ENCODE assay signal across 8 mouse cellular contexts in the genomic region with DNA sequence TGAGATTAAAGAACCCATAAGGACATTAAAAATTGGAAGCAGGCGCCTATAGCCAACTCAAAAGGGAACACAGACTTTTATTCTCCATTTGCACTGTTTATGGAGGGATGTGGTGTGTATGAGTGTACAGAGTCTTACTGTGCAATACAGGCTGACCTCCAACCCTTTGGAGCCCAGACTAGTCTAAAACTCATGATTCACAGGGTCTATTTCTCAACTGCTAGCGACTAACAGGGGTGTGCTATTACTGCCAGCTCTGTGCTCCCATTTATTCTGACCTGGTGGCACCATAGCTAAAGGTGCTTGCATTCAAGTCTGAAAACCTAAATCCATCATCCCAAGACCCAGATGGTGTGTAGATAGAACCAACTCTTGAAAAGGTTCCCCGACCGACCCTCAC. TPM values are rescaled to one million over a fixed set of nuclear protein-coding genes. Genes with fewer than 3 reads are reported as not detected.
A peak's percentile ranks its signal among the peaks of the same experiment; 100 is the strongest.
DNase-seq lines count a peak whose midpoint lies in the region; ATAC-seq and TF ChIP-seq lines count a peak whose summit lies in the region.

No protein-coding gene starts in this region.

- peak overlapping the region; percentile 99 for H3K27ac ChIP-seq in kidney, embryonic 15.5 days
- peak overlapping the region; percentile 8; the same call in 1 of the 2 replicates for H3K27ac ChIP-seq in bone marrow macrophage, adult 2 months (ENCODE audit: insufficient read depth, low read depth, low read length)
- H3K27ac ChIP-seq in heart, embryonic 14.5 days (replicated peaks in 1 of 2; ENCODE audit: control insufficient read depth in 1 of 2, insufficient read depth in 1 of 2, low read depth in 2 of 2, low read length in 2 of 2): peak overlapping the region; percentile 8 to 93; a peak in 2 of 4 replicates
- H3K27ac ChIP-seq in macrophage: peak overlapping the region; percentile 62

- H3K27me3 ChIP-seq in kidney, embryonic 15.5 days: no peaks in the 10 kb centered on the region
- H3K27me3 ChIP-seq in heart, embryonic 14.5 days (ENCODE audit: control insufficient read depth, insufficient read depth, low read length): no peaks in the 10 kb centered on the region

- no peak for TF ChIP-seq POLR2A in bone marrow macrophage, adult 2 months (IDR thresholded peaks at IDR 0.05; ENCODE audit: borderline replicate concordance, low read depth, low read length)

- H3K4me3 ChIP-seq in kidney, embryonic 15.5 days (replicated peaks): peak overlapping the region; percentile 86
- H3K4me3 ChIP-seq in bone marrow macrophage, adult 2 months (ENCODE audit: insufficient read depth, low read length): peak overlapping the region; percentile 69
- H3K4me3 ChIP-seq in heart, embryonic 14.5 days (ENCODE audit: control insufficient read depth in 1 of 2, insufficient read depth in 1 of 2, low read depth in 1 of 2, low read length in 2 of 2): peak overlapping the region; percentile 65 to 76
- H3K4me3 ChIP-seq in macrophage (ENCODE audit: inconsistent target): peak overlapping the region; percentile 20; the same call in 1 of the 2 replicates

- intact Hi-C loops in gastrocnemius, postnatal 36 days (cut with DNase I): no loop called here

- ATAC-seq in kidney, embryonic 15.5 days (replicated peaks; ENCODE audit: low FRiP score): no peak
- no peak for ATAC-seq in heart, embryonic 14.5 days (ENCODE audit: insufficient number of reproducible peaks, insufficient read depth, low FRiP score, low read depth)

- peaks cover 28% of the 10 kb centered on the region for H3K79me2 ChIP-seq in macrophage (ENCODE audit: inconsistent target)

- TF ChIP-seq CTCF in bone marrow macrophage, adult 2 months (IDR thresholded peaks at IDR 0.05; ENCODE audit: low read depth, low read length): no peak

- H3K4me1 ChIP-seq in kidney, embryonic 15.5 days: peaks cover 5% of the 10 kb centered on the region
- H3K4me1 ChIP-seq in bone marrow macrophage, adult 2 months (ENCODE audit: control insufficient read depth, insufficient read depth, low read length): peaks cover 13% of the 10 kb centered on the region
- 0 out of 4 replicates have a peak, but pooled peaks cover 0 to 6% of the 10 kb centered on the region in 2 experiments for H3K4me1 ChIP-seq in heart, embryonic 14.5 days (ENCODE audit: control insufficient read depth in 2 of 2, insufficient read depth in 2 of 2, low read length in 2 of 2)

- H3K9ac ChIP-seq in kidney, embryonic 15.5 days: peak overlapping the region; percentile 17; the same call in 1 of the 2 replicates
- H3K9ac ChIP-seq in heart, embryonic 14.5 days (ENCODE audit: low read length): peak overlapping the region; percentile 97

- whole genome bisulfite sequencing in kidney, embryonic 15.5 days: 63% methylated on average over 4 of the region's 4 CpGs
- 73% methylated on average over 4 of the region's 4 CpGs for WGBS in heart, embryonic 14.5 days
- WGBS in macrophage (ENCODE audit: missing documents): 87% methylated on average over 3 of the region's 4 CpGs

- H3K9me3 ChIP-seq in kidney, embryonic 15.5 days (replicated peaks): no peaks in the 10 kb centered on the region
- H3K9me3 ChIP-seq in heart, embryonic 14.5 days (ENCODE audit: control insufficient read depth, low read length): no peaks in the 10 kb centered on the region

- H3K4me2 ChIP-seq in kidney, embryonic 15.5 days: peak overlapping the region; percentile 90
- peak overlapping the region; percentile 85 for H3K4me2 ChIP-seq in heart, embryonic 14.5 days (ENCODE audit: low read length)

- DNase-seq in kidney, adult 11 months: no peak
- no peak for DNase-seq in gastrocnemius, postnatal 36 days
- no peak for DNase-seq in gastrocnemius, postnatal 25 days
- no peak for DNase-seq in spleen, adult 18-20 months

- H3K36me3 ChIP-seq in kidney, embryonic 15.5 days: no peaks in the 10 kb centered on the region
- no peaks in the 10 kb centered on the region for H3K36me3 ChIP-seq in heart, embryonic 14.5 days (ENCODE audit: control insufficient read depth, insufficient read depth, low read length)
- H3K36me3 ChIP-seq in macrophage (ENCODE audit: inconsistent target): no peaks in the 10 kb centered on the region

RNA-seq across cellular contexts. Expression of a gene that starts 2.9 kb away (rescaled TPM):
- 102 and 104 TPM in 2 replicates for polyA plus RNA-seq in kidney, embryonic 15.5 days (2015; fragmentation: Nextera tagmentation; extraction: Ambion mirVana)
- 332 and 341 TPM in 2 replicates for polyA plus RNA-seq in bone marrow macrophage, adult 2 months (2012; ENCODE audit: insufficient read depth, insufficient read length, missing spikeins)
- polyA plus RNA-seq in heart, embryonic 14.5 days (2014; fragmentation: Nextera tagmentation; extraction: Ambion mirVana): 92.2 and 96.5 TPM in 2 replicates
- total RNA-seq in macrophage (2018; cell fraction: chromatin; rRNA removed): 100 to 1,000 TPM in 25 of 26 experiments, 10 to 100 TPM in 1; 69.7 to 324 (median 222) TPM
- 100 to 1,000 TPM; 217 to 702 (median 423) TPM for total RNA-seq in macrophage (2018; cell fraction: cytosol; rRNA removed)
- total RNA-seq in macrophage (2018; cell fraction: nucleus; rRNA removed): 100 to 1,000 TPM; 328 to 909 (median 702) TPM
- 148 to 286 TPM (median 166 TPM) in 3 replicates for polyA plus RNA-seq in macrophage (2018)
- total RNA-seq in gastrocnemius, postnatal 36 days (2021): 10 to 100 TPM; 23.9 to 25.0 TPM
- total RNA-seq in gastrocnemius, postnatal 25 days (2021): 10 to 100 TPM; 35.4 to 37.6 TPM

Comparison
In these comparisons a context has a peak if more than half of its experiments do, and no peak if none do; other contexts are left out.
1. H3K27ac ChIP-seq: peak in every context shown above with its lines; median percentile 99 in kidney, embryonic 15.5 days; 62 in macrophage; 50 in heart, embryonic 14.5 days; 8 in bone marrow macrophage, adult 2 months.
2. H3K4me3 ChIP-seq: peak in every context shown above with its lines; median percentile 86 in kidney, embryonic 15.5 days; 70 in heart, embryonic 14.5 days; 69 in bone marrow macrophage, adult 2 months; 20 in macrophage.